Comparison of ENCODE assay signal across 7 mouse cellular contexts in genomic region chr2:136891068-136891950, GRCm38 (mm10). TPM values are rescaled to one million over a fixed set of nuclear protein-coding genes. Genes with fewer than 3 reads are reported as not detected.
DNase-seq lines count a peak whose midpoint lies in the region; ATAC-seq lines count a peak whose summit lies in the region.

Slx4ip (plus strand) TSS chr2:136891218.
AL731706.1 (minus strand) TSS chr2:136891389.
Mkks (minus strand) TSS chr2:136891389.

- no peaks in the 10 kb centered on the region for H3K36me3 ChIP-seq in intestine, embryonic 15.5 days
- no peaks in the 10 kb centered on the region for H3K36me3 ChIP-seq in midbrain, embryonic 10.5 days

- peak; percentile 97 for ATAC-seq in intestine, embryonic 15.5 days

- peak within 1 kb of the TSS; percentile 88 for H3K27ac ChIP-seq in intestine, embryonic 15.5 days
- peak within 1 kb of the TSS; percentile 96 for H3K27ac ChIP-seq in midbrain, embryonic 10.5 days (replicated peaks)

- H3K27me3 ChIP-seq in intestine, embryonic 15.5 days (replicated peaks), result no peaks in the 10 kb centered on the region
- H3K27me3 ChIP-seq in midbrain, embryonic 10.5 days (ENCODE audit: low read depth, poor library complexity, severe bottlenecking), result no peaks in the 10 kb centered on the region

- peak within 1 kb of the TSS; percentile 79 for H3K4me3 ChIP-seq in intestine, embryonic 15.5 days (replicated peaks)
- H3K4me3 ChIP-seq in midbrain, embryonic 10.5 days, result peak within 1 kb of the TSS; percentile 81

- no peaks in the 10 kb centered on the region for H3K9me3 ChIP-seq in intestine, embryonic 15.5 days
- no peaks in the 10 kb centered on the region for H3K9me3 ChIP-seq in midbrain, embryonic 10.5 days (replicated peaks)

- under 1% methylated on average over 49 of the region's 49 CpGs for WGBS in intestine, embryonic 15.5 days
- under 1% methylated on average over 49 of the region's 49 CpGs for WGBS in midbrain, embryonic 10.5 days

- peaks cover 5% of the 10 kb centered on the region; the same call in 1 of the 2 replicates for H3K4me1 ChIP-seq in intestine, embryonic 15.5 days (replicated peaks)
- peaks cover 21% of the 10 kb centered on the region for H3K4me1 ChIP-seq in midbrain, embryonic 10.5 days

- peak; percentile 99 for DNase-seq in adrenal gland, adult 2 months
- peak; percentile 99 for DNase-seq in embryo, embryonic 11.5 days (ENCODE audit: low read depth, low spot score)
- peak; percentile 98 to 99 for DNase-seq in gastrocnemius, postnatal 36 days
- peak; percentile 99 to 100 for DNase-seq in left cerebral cortex, postnatal 25 days (ENCODE audit: low spot score in 2 of 2)
- peak; percentile 99 for DNase-seq in midbrain, embryonic 10.5 days (ENCODE audit: low spot score)
- DNase-seq in right cerebral cortex, postnatal 4 days, result peak; percentile 95

- peak within 1 kb of the TSS; percentile 51 for H3K4me2 ChIP-seq in intestine, embryonic 15.5 days (replicated peaks)

- intact Hi-C loops in gastrocnemius, postnatal 36 days (cut with DNase I), result loop anchor here (5.0 kb wide), 1 partner anchor 221 kb away; no protein-coding TSS in a partner anchor
- intact Hi-C loops in left cerebral cortex, postnatal 25 days (cut with DNase I), result no loop called here

- H3K9ac ChIP-seq in intestine, embryonic 15.5 days, result peak within 1 kb of the TSS; percentile 74

RNA-seq across cellular contexts. Expression of gene Slx4ip, which starts in this region (rescaled TPM):
- 1 to 10 TPM; 4.6 to 6.6 TPM for total RNA-seq in adrenal gland, adult 2 months (2021)
- polyA plus RNA-seq in adrenal gland, adult 2 months (2012; rRNA removed), result 0.08 and 0.40 TPM in 2 replicates
- total RNA-seq in gastrocnemius, postnatal 36 days (2021), result 1 to 10 TPM; 2.2 to 5.0 TPM
- polyA plus RNA-seq in intestine, embryonic 15.5 days (2015; fragmentation: Nextera tagmentation; extraction: Ambion mirVana), result 5.3 and 6.7 TPM in 2 replicates
- total RNA-seq in left cerebral cortex, postnatal 25 days (2021), result 1 to 10 TPM; 9.3 to 10.0 TPM
- 9.8 and 10.7 TPM in 2 replicates for polyA plus RNA-seq in midbrain, embryonic 10.5 days (2016; fragmentation: Nextera tagmentation; extraction: Ambion mirVana)

RNA-seq across cellular contexts. Expression of gene AL731706.1, which starts in this region (rescaled TPM):
- total RNA-seq in adrenal gland, adult 2 months (2021), result 10 to 100 TPM; 12.4 to 16.2 TPM
- polyA plus RNA-seq in adrenal gland, adult 2 months (2012; rRNA removed), result 0.15 and 0.55 TPM in 2 replicates
- total RNA-seq in gastrocnemius, postnatal 36 days (2021), result 10 to 100 TPM; 17.4 to 22.4 TPM
- 42.5 and 45.6 TPM in 2 replicates for polyA plus RNA-seq in intestine, embryonic 15.5 days (2015; fragmentation: Nextera tagmentation; extraction: Ambion mirVana)
- total RNA-seq in left cerebral cortex, postnatal 25 days (2021), result 1 to 10 TPM; 5.9 to 9.0 TPM
- polyA plus RNA-seq in midbrain, embryonic 10.5 days (2016; fragmentation: Nextera tagmentation; extraction: Ambion mirVana), result 25.8 and 30.3 TPM in 2 replicates

RNA-seq across cellular contexts. Expression of gene Mkks, which starts in this region (rescaled TPM):
- total RNA-seq in adrenal gland, adult 2 months (2021), result 10 to 100 TPM; 20.8 to 27.2 TPM
- 1.4 and 1.9 TPM in 2 replicates for polyA plus RNA-seq in adrenal gland, adult 2 months (2012; rRNA removed)
- 10 to 100 TPM; 28.0 to 30.1 TPM for total RNA-seq in gastrocnemius, postnatal 36 days (2021)
- polyA plus RNA-seq in intestine, embryonic 15.5 days (2015; fragmentation: Nextera tagmentation; extraction: Ambion mirVana), result 15.7 and 18.5 TPM in 2 replicates
- 10 to 100 TPM; 37.3 to 38.4 TPM for total RNA-seq in left cerebral cortex, postnatal 25 days (2021)
- polyA plus RNA-seq in midbrain, embryonic 10.5 days (2016; fragmentation: Nextera tagmentation; extraction: Ambion mirVana), result 14.0 and 16.4 TPM in 2 replicates

Comparison
In these comparisons a context has a peak if more than half of its experiments do, and no peak if none do; other contexts are left out.
1. Peak in every context shown above with its lines: DNase-seq, ATAC-seq, H3K4me3 ChIP-seq and H3K27ac ChIP-seq.
2. RNA of gene AL731706.1 (polyA plus RNA-seq): 42.5 to 45.6 TPM in intestine, embryonic 15.5 days and 25.8 to 30.3 TPM in midbrain, embryonic 10.5 days; 0.15 to 0.55 TPM in adrenal gland, adult 2 months; every median in the first group is over 10 times any median in the second.